Mouse (Mus musculus): Measurements from ENCODE around the gene 1810009A15Rik. TPM values are rescaled to one million over a fixed set of nuclear protein-coding genes. Genes with fewer than 3 reads are reported as not detected.

The 1810009A15Rik gene
- polyA plus RNA-seq (2016; fragmentation: Nextera tagmentation; extraction: Ambion mirVana) = 139 and 159 TPM in 2 replicates

GRCm38 (mm10) chr19:8888511-8889385 is at the start of gene 1810009A15Rik, which contains the start of gene Gm49416:
Gene 1810009A15Rik (plus strand): TSS chr19:8888853.
Gene Gm49416 (plus strand): TSS chr19:8888926.
- WGBS = 1% methylated on average over 58 of the region's 58 CpGs
- no peaks in the 10 kb centered on the region for H3K9me3 ChIP-seq
- peak within 1 kb of the TSS; percentile 74 for H3K4me3 ChIP-seq
- no peaks in the 10 kb centered on the region for H3K27me3 ChIP-seq (ENCODE audit: insufficient read depth, poor library complexity, severe bottlenecking)
- H3K4me1 ChIP-seq (replicated peaks) = peaks cover 27% of the 10 kb centered on the region
- peak within 1 kb of the TSS; percentile 94 for H3K27ac ChIP-seq
- peak; percentile 97 for DNase-seq (ENCODE audit: low spot score)
- peaks cover 19% of the 10 kb centered on the region for H3K36me3 ChIP-seq

GRCm38 (mm10) chr19:8839103-8839907 is 49.3 kb upstream of the 1810009A15Rik start, which contains the start of gene Gng3:
Gene Gng3 (minus strand): TSS chr19:8839194.
- peaks cover 44% of the 10 kb centered on the region for H3K4me1 ChIP-seq (replicated peaks)
- peak within 1 kb of the TSS; percentile 63 for H3K4me3 ChIP-seq
- DNase-seq (ENCODE audit: low spot score) = peak; percentile 69
- peaks cover 47% of the 10 kb centered on the region for H3K36me3 ChIP-seq
- H3K27me3 ChIP-seq (ENCODE audit: insufficient read depth, poor library complexity, severe bottlenecking) = no peaks in the 10 kb centered on the region
- 41% methylated on average over 11 of the region's 11 CpGs for WGBS
- no peaks in the 10 kb centered on the region for H3K9me3 ChIP-seq
- peak within 1 kb of the TSS; percentile 98 for H3K27ac ChIP-seq

DNA sequence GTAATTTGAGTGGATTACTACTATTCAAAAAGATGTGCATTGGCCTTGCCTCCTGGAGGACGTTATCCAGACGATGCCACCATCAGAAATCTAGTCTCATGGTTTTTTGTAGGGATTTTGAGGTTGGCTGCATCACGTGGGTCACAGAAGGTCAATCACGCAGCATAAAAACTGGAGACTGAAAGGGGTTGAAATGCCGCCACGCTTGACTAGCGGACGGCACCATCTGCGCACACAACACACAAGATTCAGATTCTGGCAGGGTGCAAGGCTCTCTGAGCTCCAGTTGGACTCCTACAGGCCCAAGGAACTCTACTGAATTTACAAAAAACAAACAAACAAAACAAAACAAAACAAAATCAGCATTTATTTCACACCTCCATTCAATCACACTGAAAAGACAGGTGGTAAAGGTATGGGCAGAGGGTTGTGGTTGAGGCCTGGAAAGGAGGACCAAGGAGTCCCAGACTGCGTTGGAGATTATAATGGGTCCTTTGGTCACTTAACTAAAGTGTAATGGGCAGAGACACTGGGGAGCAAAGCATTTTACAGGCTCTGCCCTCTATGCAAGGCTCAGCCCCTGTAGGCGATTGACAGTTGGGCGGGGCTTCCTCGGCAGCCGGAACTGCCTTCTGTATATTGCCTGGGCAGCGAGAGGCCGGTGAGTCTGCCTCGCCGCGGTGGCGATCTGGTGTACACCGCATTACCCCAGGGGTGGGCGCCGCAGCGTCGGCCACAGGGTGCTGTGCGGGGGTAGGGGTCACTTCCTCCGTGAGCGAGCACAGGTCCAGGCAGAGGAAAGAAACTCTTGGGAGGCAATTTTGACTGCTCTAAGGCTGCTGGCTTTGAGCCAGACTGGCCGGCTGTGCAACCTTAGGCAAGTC is 48.5 kb upstream of the 1810009A15Rik start:
- peak overlapping the region; percentile 98 for H3K27ac ChIP-seq
- H3K9me3 ChIP-seq = no peaks in the 10 kb centered on the region
- H3K36me3 ChIP-seq = peaks cover 38% of the 10 kb centered on the region
- H3K27me3 ChIP-seq (ENCODE audit: insufficient read depth, poor library complexity, severe bottlenecking) = no peaks in the 10 kb centered on the region
- peak overlapping the region; percentile 63 for H3K4me3 ChIP-seq
- WGBS = 18% methylated on average over 29 of the region's 29 CpGs
- peak; percentile 74 for DNase-seq (ENCODE audit: low spot score)
- H3K4me1 ChIP-seq (replicated peaks) = peaks cover 44% of the 10 kb centered on the region

DNA sequence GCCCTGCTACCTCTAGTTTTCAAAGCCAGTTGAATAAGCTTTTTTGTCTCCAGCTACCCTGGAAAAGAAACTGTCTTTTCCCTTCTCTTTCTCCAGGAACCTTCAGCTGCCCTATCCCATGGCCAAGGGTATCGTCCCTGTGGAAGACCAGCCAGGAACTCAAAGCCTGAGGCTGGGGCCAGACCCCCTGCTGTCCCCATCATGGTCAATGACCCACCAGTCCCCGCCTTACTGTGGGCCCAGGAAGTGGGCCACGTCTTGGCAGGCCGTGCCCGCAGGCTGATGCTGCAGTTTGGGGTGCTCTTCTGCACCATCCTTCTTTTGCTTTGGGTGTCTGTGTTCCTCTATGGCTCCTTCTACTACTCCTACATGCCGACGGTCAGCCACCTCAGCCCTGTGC is 47.6 kb upstream of the 1810009A15Rik start:
- WGBS = 88% methylated on average over 7 of the region's 7 CpGs
- no peaks in the 10 kb centered on the region for H3K9me3 ChIP-seq
- peaks cover 35% of the 10 kb centered on the region for H3K36me3 ChIP-seq
- H3K4me1 ChIP-seq (replicated peaks) = peaks cover 44% of the 10 kb centered on the region
- H3K27ac ChIP-seq = peak overlapping the region; percentile 98
- no peak for DNase-seq (ENCODE audit: low spot score)
- H3K27me3 ChIP-seq (ENCODE audit: insufficient read depth, poor library complexity, severe bottlenecking) = no peaks in the 10 kb centered on the region
- peak overlapping the region; percentile 63 for H3K4me3 ChIP-seq

- no peak overlapping the region for H3K4me3 ChIP-seq
- DNase-seq (ENCODE audit: low spot score) = no peak
- H3K36me3 ChIP-seq = peaks cover 47% of the 10 kb centered on the region
- 92% methylated on average over 6 of the region's 6 CpGs for WGBS
- no peak overlapping the region for H3K27ac ChIP-seq
- H3K27me3 ChIP-seq (ENCODE audit: insufficient read depth, poor library complexity, severe bottlenecking) = no peaks in the 10 kb centered on the region
- H3K4me1 ChIP-seq (replicated peaks) = peaks cover 33% of the 10 kb centered on the region
- no peaks in the 10 kb centered on the region for H3K9me3 ChIP-seq
Observed at GRCm38 (mm10) chr19:8842961-8843360, 45.7 kb upstream of the 1810009A15Rik start.

- peak; percentile 70 for DNase-seq (ENCODE audit: low spot score)
- H3K36me3 ChIP-seq = peaks cover 61% of the 10 kb centered on the region
Observed at GRCm38 (mm10) chr19:8844371-8845129, 44.1 kb upstream of the 1810009A15Rik start.

DNA sequence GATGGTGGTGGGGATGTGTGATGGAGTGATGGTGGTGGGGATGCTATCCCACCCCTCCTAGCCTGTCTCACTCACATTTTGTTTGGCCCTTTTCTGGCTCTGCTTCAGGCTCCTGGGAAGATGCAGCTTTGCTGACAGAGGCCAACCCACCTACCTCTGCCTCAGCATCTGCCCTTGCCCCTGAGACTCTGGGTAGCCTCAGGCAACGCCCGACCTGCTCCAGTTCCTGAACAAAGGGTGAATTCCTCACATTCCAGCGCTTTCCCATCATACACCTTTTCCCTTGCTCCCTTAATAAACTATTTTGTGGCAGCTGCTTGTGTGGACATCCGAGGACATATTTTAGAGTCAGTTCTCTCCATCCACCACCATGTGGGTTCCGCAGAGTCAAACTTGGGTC is 40.3 kb upstream of the 1810009A15Rik start:
- H3K9me3 ChIP-seq = no peaks in the 10 kb centered on the region
- WGBS = 81% methylated on average over 5 of the region's 5 CpGs
- H3K4me1 ChIP-seq (replicated peaks) = peaks cover 9% of the 10 kb centered on the region; the same call in 1 of the 2 replicates
- no peak overlapping the region for H3K4me3 ChIP-seq
- H3K27me3 ChIP-seq (ENCODE audit: insufficient read depth, poor library complexity, severe bottlenecking) = no peaks in the 10 kb centered on the region
- H3K27ac ChIP-seq = no peak overlapping the region
- DNase-seq (ENCODE audit: low spot score) = no peak
- peaks cover 42% of the 10 kb centered on the region for H3K36me3 ChIP-seq

More at GRCm38 (mm10) chr19:8844371-8845129, 44.1 kb upstream of the 1810009A15Rik start:
- no peak overlapping the region for H3K27ac ChIP-seq
- WGBS = 71% methylated on average over 5 of the region's 5 CpGs
- no peaks in the 10 kb centered on the region for H3K27me3 ChIP-seq (ENCODE audit: insufficient read depth, poor library complexity, severe bottlenecking)
- peaks cover 18% of the 10 kb centered on the region for H3K4me1 ChIP-seq (replicated peaks)
- H3K4me3 ChIP-seq = no peak overlapping the region
- no peaks in the 10 kb centered on the region for H3K9me3 ChIP-seq

- DNase-seq (ENCODE audit: low spot score) = no peak
- H3K4me1 ChIP-seq (replicated peaks) = peaks cover 9% of the 10 kb centered on the region; the same call in 1 of the 2 replicates
- H3K27me3 ChIP-seq (ENCODE audit: insufficient read depth, poor library complexity, severe bottlenecking) = no peaks in the 10 kb centered on the region
- H3K4me3 ChIP-seq = no peak within 1 kb of the TSS
- peaks cover 39% of the 10 kb centered on the region for H3K36me3 ChIP-seq
- no peak within 1 kb of the TSS for H3K27ac ChIP-seq
- WGBS = 33% methylated on average over 7 of the region's 7 CpGs
- no peaks in the 10 kb centered on the region for H3K9me3 ChIP-seq
Observed at GRCm38 (mm10) chr19:8850402-8850901, 38.2 kb upstream of the 1810009A15Rik start, which contains the start of gene Lrrn4cl. Gene Lrrn4cl (plus strand): TSS chr19:8850768.

GRCm38 (mm10) chr19:8851639-8852038 is 37.0 kb upstream of the 1810009A15Rik start:
- no peak for DNase-seq (ENCODE audit: low spot score)
- peaks cover 9% of the 10 kb centered on the region; the same call in 1 of the 2 replicates for H3K4me1 ChIP-seq (replicated peaks)
- no peaks in the 10 kb centered on the region for H3K27me3 ChIP-seq (ENCODE audit: insufficient read depth, poor library complexity, severe bottlenecking)
- H3K36me3 ChIP-seq = peaks cover 27% of the 10 kb centered on the region
- no peak overlapping the region for H3K4me3 ChIP-seq
- H3K9me3 ChIP-seq = no peaks in the 10 kb centered on the region
- 52% methylated on average over 7 of the region's 7 CpGs for WGBS
- H3K27ac ChIP-seq = no peak overlapping the region

DNA sequence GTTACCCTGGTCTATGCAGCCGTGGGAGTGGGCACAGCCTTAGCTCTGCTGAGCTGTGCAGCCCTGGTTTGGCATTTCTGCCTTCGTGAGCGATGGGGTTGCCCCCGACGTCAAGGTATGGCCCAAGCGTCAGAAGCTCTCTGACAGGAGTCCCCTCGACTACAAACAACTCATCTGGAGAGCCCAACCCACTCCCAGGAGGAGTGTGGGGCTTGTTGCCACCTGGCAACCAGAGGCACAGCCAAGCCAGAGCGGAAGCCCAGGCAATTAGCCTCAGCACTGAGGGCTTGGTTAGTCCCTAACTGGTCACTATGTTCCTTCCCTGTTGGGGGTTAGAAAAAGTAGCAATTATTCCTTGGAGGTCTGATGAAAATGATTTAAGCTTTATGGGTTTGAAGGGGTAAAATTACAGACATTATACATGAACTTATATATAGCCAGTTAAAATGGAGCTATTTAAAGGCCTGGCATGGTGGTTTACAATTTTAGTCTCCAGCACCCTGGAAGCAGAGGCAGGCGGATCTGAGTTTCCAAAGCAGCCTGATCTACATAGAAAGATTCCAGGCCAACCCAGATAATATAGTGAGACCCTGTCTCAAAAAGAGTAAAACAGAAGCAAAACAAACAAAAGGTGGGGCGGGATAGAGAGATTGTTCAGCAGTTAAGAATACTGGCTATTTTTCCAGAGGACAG is 36.3 kb upstream of the 1810009A15Rik start:
- Histone ChIP-seq H3K4me3 (no peak overlapping the region), H3K36me3 (peaks cover 20% of the 10 kb centered on the region), H3K27me3 (ENCODE audit: insufficient read depth, poor library complexity, severe bottlenecking) (no peaks in the 10 kb centered on the region), H3K4me1 (replicated peaks) (peaks cover 9% of the 10 kb centered on the region; the same call in 1 of the 2 replicates), H3K9me3 (no peaks in the 10 kb centered on the region), H3K27ac (no peak overlapping the region)
- 66% methylated on average over 10 of the region's 10 CpGs for WGBS
- DNase-seq (ENCODE audit: low spot score) = no peak

- Histone ChIP-seq H3K4me1 (replicated peaks) (peaks cover 9% of the 10 kb centered on the region; the same call in 1 of the 2 replicates), H3K27me3 (ENCODE audit: insufficient read depth, poor library complexity, severe bottlenecking) (no peaks in the 10 kb centered on the region), H3K9me3 (no peaks in the 10 kb centered on the region), H3K27ac (no peak overlapping the region), H3K4me3 (no peak overlapping the region), H3K36me3 (peaks cover 13% of the 10 kb centered on the region)
- no peak for DNase-seq (ENCODE audit: low spot score)
- 82% methylated on average over 3 of the region's 3 CpGs for WGBS
Observed at GRCm38 (mm10) chr19:8853117-8853516, 35.5 kb upstream of the 1810009A15Rik start.
